Mouse (Mus musculus): ENCODE measurements at regions not wholly inside any gene's neighbourhood (a gene's known extent, or its start where the extent isn't known, plus 50 kb on each side); places are given as distances from the start of the nearest gene placed in this dataset.
A peak's percentile ranks its signal among the peaks of the same experiment; 100 is the strongest.

- H3K9me3 ChIP-seq (ENCODE audit: control insufficient read depth, low read length): no peaks in the 10 kb centered on the region
- no peak overlapping the region for H3K27ac ChIP-seq (replicated peaks; ENCODE audit: low read depth, low read length)
- 87% methylated on average over 6 of the region's 6 CpGs for WGBS
- no peak overlapping the region for H3K4me3 ChIP-seq (ENCODE audit: low read depth, low read length)
- H3K27me3 ChIP-seq (ENCODE audit: control insufficient read depth, insufficient read depth, low read length): no peaks in the 10 kb centered on the region
- H3K9ac ChIP-seq (ENCODE audit: low read length): no peak overlapping the region
- H3K4me1 ChIP-seq (ENCODE audit: control insufficient read depth, insufficient read depth, low read length): peaks cover 8% of the 10 kb centered on the region; the same call in 1 of the 2 replicates
- no peaks in the 10 kb centered on the region for H3K36me3 ChIP-seq (ENCODE audit: control insufficient read depth, insufficient read depth, low read length)
- ATAC-seq (ENCODE audit: insufficient number of reproducible peaks, low FRiP score, low TSS enrichment, low read depth) (no peak), DNase-seq (ENCODE audit: low spot score) (no peak)
- H3K4me2 ChIP-seq (ENCODE audit: low read depth, severe bottlenecking): no peak overlapping the region
Observed at GRCm38 (mm10) chr4:84184844-84185243, 490.2 kb downstream of the Bnc2 start.

DNA sequence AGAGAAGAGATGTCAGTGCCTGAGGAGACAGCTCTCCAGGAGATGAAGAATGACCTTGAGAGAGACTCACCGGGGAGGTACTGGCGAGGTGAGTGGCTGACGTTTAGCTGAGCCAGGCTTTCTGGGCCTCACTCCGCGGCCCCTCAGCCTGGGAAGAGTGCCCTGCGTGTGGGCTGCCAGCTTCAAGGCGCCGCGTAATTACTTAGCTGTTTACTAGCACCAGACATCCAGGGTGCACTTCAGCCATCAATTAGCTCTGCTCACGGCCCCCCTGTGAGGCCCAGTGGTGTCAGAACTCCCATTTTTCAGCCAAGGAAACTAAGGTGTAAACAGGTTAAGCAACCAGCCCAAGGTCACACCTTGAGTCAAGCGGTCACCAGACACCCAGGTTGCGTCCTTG is 485.8 kb downstream of the Bnc2 start:
- Histone ChIP-seq H3K27me3 (ENCODE audit: control insufficient read depth, insufficient read depth, low read length) (no peaks in the 10 kb centered on the region), H3K9ac (ENCODE audit: low read length) (no peak overlapping the region), H3K36me3 (ENCODE audit: control insufficient read depth, insufficient read depth, low read length) (no peaks in the 10 kb centered on the region), H3K4me1 (ENCODE audit: control insufficient read depth, insufficient read depth, low read length) (peaks cover 11% of the 10 kb centered on the region; the same call in 1 of the 2 replicates), H3K4me3 (ENCODE audit: low read depth, low read length) (no peak overlapping the region), H3K27ac (replicated peaks; ENCODE audit: low read depth, low read length) (no peak overlapping the region), H3K9me3 (ENCODE audit: control insufficient read depth, low read length) (no peaks in the 10 kb centered on the region), H3K4me2 (ENCODE audit: low read depth, severe bottlenecking) (no peak overlapping the region)
- WGBS: 20% methylated on average over 12 of the region's 12 CpGs
- DNase-seq (ENCODE audit: low spot score): no peak
- no peak for ATAC-seq (ENCODE audit: insufficient number of reproducible peaks, low FRiP score, low TSS enrichment, low read depth)

GRCm38 (mm10) chr4:84191303-84191702 is 483.8 kb downstream of the Bnc2 start:
- DNase-seq (ENCODE audit: low spot score) (no peak), ATAC-seq (ENCODE audit: insufficient number of reproducible peaks, low FRiP score, low TSS enrichment, low read depth) (no peak)
- H3K4me2 ChIP-seq (ENCODE audit: low read depth, severe bottlenecking): no peak overlapping the region
- no peaks in the 10 kb centered on the region for H3K27me3 ChIP-seq (ENCODE audit: control insufficient read depth, insufficient read depth, low read length)
- 89% methylated on average over 2 of the region's 2 CpGs for WGBS
- H3K9ac ChIP-seq (ENCODE audit: low read length): no peak overlapping the region
- no peaks in the 10 kb centered on the region for H3K36me3 ChIP-seq (ENCODE audit: control insufficient read depth, insufficient read depth, low read length)
- no peak overlapping the region for H3K27ac ChIP-seq (replicated peaks; ENCODE audit: low read depth, low read length)
- peaks cover 11% of the 10 kb centered on the region; the same call in 1 of the 2 replicates for H3K4me1 ChIP-seq (ENCODE audit: control insufficient read depth, insufficient read depth, low read length)
- no peak overlapping the region for H3K4me3 ChIP-seq (ENCODE audit: low read depth, low read length)
- H3K9me3 ChIP-seq (ENCODE audit: control insufficient read depth, low read length): no peaks in the 10 kb centered on the region

DNA sequence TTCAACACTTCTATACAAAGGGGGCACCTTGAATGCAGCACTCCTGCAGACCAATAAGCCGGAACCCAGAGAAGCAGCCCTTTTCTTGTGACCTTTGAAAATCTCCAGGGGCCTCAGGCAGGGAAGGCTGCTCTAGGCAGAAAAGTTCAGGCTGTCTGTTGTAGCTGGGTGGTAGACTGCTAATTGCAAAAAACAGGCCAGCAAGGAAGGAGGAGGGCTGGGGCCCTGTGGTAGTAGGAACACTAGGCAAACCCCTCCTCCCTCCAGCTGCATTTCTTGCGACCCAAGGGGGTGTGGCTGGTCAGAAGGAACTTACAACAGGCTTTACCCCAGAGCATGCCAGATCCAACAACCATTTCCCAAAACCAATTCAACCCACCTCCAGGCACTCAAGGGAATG is 482.8 kb downstream of the Bnc2 start:
- Histone ChIP-seq H3K27me3 (ENCODE audit: control insufficient read depth, insufficient read depth, low read length) (no peaks in the 10 kb centered on the region), H3K36me3 (ENCODE audit: control insufficient read depth, insufficient read depth, low read length) (no peaks in the 10 kb centered on the region), H3K27ac (replicated peaks; ENCODE audit: low read depth, low read length) (no peak overlapping the region; the same call in 1 of the 2 replicates), H3K4me2 (ENCODE audit: low read depth, severe bottlenecking) (no peak overlapping the region), H3K4me3 (ENCODE audit: low read depth, low read length) (no peak overlapping the region), H3K9me3 (ENCODE audit: control insufficient read depth, low read length) (no peaks in the 10 kb centered on the region), H3K9ac (ENCODE audit: low read length) (no peak overlapping the region), H3K4me1 (ENCODE audit: control insufficient read depth, insufficient read depth, low read length) (peaks cover 11% of the 10 kb centered on the region; the same call in 1 of the 2 replicates)
- DNase-seq (ENCODE audit: low spot score) (no peak), ATAC-seq (ENCODE audit: insufficient number of reproducible peaks, low FRiP score, low TSS enrichment, low read depth) (no peak)
- WGBS: 47% methylated on average over 2 of the region's 2 CpGs

DNA sequence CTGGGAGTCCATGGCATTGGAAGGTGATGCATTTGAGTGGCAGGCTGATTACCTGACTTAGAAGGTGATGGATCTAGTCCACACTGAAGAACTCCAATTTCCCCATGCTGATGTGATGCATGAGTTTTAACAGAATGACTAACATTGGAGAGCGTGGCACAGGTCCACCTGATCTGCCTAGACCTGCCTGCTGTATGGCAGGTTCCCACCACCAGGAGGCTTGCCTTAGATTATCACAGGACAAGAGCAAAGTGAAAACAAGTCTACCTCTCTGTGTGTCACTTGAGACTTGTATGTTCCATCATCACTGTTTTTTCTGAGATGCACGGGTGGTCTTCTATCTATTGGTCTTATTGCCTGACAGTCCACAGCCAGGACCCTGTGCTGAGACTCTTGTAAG is 478.3 kb downstream of the Bnc2 start:
- no peak overlapping the region for H3K27ac ChIP-seq (replicated peaks; ENCODE audit: low read depth, low read length)
- ATAC-seq (ENCODE audit: insufficient number of reproducible peaks, low FRiP score, low TSS enrichment, low read depth) (no peak), DNase-seq (ENCODE audit: low spot score) (no peak)
- H3K27me3 ChIP-seq (ENCODE audit: control insufficient read depth, insufficient read depth, low read length): no peaks in the 10 kb centered on the region
- H3K4me1 ChIP-seq (ENCODE audit: control insufficient read depth, insufficient read depth, low read length): peaks cover 9% of the 10 kb centered on the region; the same call in 1 of the 2 replicates
- 93% methylated on average over 2 of the region's 2 CpGs for whole genome bisulfite sequencing
- H3K36me3 ChIP-seq (ENCODE audit: control insufficient read depth, insufficient read depth, low read length): no peaks in the 10 kb centered on the region
- no peak overlapping the region for H3K9ac ChIP-seq (ENCODE audit: low read length)
- no peak overlapping the region for H3K4me2 ChIP-seq (ENCODE audit: low read depth, severe bottlenecking)
- no peaks in the 10 kb centered on the region for H3K9me3 ChIP-seq (ENCODE audit: control insufficient read depth, low read length)
- H3K4me3 ChIP-seq (ENCODE audit: low read depth, low read length): no peak overlapping the region

DNA sequence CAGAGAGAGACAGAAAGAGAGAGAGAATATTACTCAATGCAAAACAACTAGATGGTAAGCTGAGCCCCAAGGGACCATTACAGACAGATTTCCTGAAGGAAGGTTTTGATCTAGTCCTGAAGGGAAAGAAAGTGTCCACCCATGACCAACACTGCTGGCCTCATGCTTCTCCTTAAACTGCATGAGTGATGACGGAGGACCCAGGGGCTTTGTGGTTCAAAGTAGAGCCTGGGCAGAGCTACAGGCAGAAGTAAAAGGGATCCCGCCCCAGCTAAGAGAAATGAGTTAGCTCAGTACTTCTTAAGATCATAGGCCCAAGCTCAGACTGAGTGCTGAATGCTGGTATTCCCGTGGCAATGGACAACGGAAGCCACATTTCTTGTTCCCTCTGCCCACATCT is 476.9 kb downstream of the Bnc2 start:
- Histone ChIP-seq H3K27me3 (ENCODE audit: control insufficient read depth, insufficient read depth, low read length) (no peaks in the 10 kb centered on the region), H3K9me3 (ENCODE audit: control insufficient read depth, low read length) (no peaks in the 10 kb centered on the region), H3K36me3 (ENCODE audit: control insufficient read depth, insufficient read depth, low read length) (no peaks in the 10 kb centered on the region), H3K9ac (ENCODE audit: low read length) (no peak overlapping the region), H3K4me2 (ENCODE audit: low read depth, severe bottlenecking) (no peak overlapping the region), H3K4me1 (ENCODE audit: control insufficient read depth, insufficient read depth, low read length) (peaks cover 12% of the 10 kb centered on the region), H3K4me3 (ENCODE audit: low read depth, low read length) (no peak overlapping the region), H3K27ac (replicated peaks; ENCODE audit: low read depth, low read length) (no peak overlapping the region)
- DNase-seq (ENCODE audit: low spot score) (no peak), ATAC-seq (ENCODE audit: insufficient number of reproducible peaks, low FRiP score, low TSS enrichment, low read depth) (no peak)
- 86% methylated on average over 4 of the region's 4 CpGs for WGBS

GRCm38 (mm10) chr4:84199181-84199656 is 475.9 kb downstream of the Bnc2 start:
- Histone ChIP-seq H3K4me2 (ENCODE audit: low read depth, severe bottlenecking) (no peak overlapping the region), H3K9ac (ENCODE audit: low read length) (no peak overlapping the region), H3K9me3 (ENCODE audit: control insufficient read depth, low read length) (no peaks in the 10 kb centered on the region), H3K27me3 (ENCODE audit: control insufficient read depth, insufficient read depth, low read length) (no peaks in the 10 kb centered on the region), H3K4me1 (ENCODE audit: control insufficient read depth, insufficient read depth, low read length) (peaks cover 15% of the 10 kb centered on the region), H3K4me3 (ENCODE audit: low read depth, low read length) (no peak overlapping the region), H3K27ac (replicated peaks; ENCODE audit: low read depth, low read length) (no peak overlapping the region), H3K36me3 (ENCODE audit: control insufficient read depth, insufficient read depth, low read length) (no peaks in the 10 kb centered on the region)
- 50% methylated on average over 9 of the region's 9 CpGs for WGBS
- DNase-seq (ENCODE audit: low spot score) (no peak), ATAC-seq (ENCODE audit: insufficient number of reproducible peaks, low FRiP score, low TSS enrichment, low read depth) (0 out of 2 replicates have a peak, but pooled peaks have one; percentile 8)

DNA sequence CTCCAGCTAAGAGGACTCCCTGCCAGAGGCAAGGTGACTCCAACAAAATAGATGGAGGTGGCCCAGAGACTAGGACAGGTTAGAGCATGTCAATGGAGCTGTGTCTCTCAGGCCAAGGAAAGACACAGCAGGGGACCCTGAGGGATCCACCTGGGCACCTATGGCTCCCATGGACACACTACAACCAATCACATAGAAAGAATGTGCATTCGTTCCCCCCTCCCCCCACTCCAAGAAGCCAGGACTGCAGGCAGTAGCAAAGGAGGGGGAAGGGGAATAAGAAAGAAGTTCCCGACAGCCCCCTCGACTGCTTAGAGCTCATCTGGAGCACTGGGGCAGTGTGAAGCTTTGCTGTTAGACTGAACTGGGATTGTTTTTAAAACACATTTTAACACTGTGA is 474.1 kb downstream of the Bnc2 start:
- 55% methylated on average over 3 of the region's 3 CpGs for WGBS
- Histone ChIP-seq H3K27ac (replicated peaks; ENCODE audit: low read depth, low read length) (no peak overlapping the region), H3K4me1 (ENCODE audit: control insufficient read depth, insufficient read depth, low read length) (peaks cover 15% of the 10 kb centered on the region)

DNA sequence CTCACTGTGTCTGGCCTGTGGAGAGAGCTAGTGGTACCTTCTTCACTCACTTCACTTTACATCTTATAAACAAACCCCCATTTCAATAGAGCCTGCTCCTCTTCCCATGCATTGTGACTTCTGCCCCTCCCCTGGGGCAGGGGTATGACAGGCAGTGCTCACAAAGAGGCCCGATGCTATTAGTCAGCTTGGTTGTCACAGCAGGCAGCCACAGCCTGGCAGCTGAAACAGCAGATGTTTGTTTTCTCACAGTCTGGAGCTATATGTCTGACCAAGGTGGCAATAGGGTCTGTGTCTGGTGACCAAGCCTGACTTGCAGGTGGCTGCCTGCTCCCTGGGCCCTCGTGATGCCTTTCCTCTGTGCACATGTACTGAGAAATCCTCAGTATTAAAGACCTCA is 472.8 kb downstream of the Bnc2 start:
- Histone ChIP-seq H3K9ac (ENCODE audit: low read length) (no peak overlapping the region), H3K4me1 (ENCODE audit: control insufficient read depth, insufficient read depth, low read length) (peaks cover 15% of the 10 kb centered on the region), H3K36me3 (ENCODE audit: control insufficient read depth, insufficient read depth, low read length) (no peaks in the 10 kb centered on the region), H3K9me3 (ENCODE audit: control insufficient read depth, low read length) (no peaks in the 10 kb centered on the region), H3K27ac (replicated peaks; ENCODE audit: low read depth, low read length) (no peak overlapping the region), H3K27me3 (ENCODE audit: control insufficient read depth, insufficient read depth, low read length) (no peaks in the 10 kb centered on the region), H3K4me3 (ENCODE audit: low read depth, low read length) (no peak overlapping the region), H3K4me2 (ENCODE audit: low read depth, severe bottlenecking) (no peak overlapping the region)
- WGBS: 23% methylated on average over 2 of the region's 2 CpGs
- ATAC-seq (ENCODE audit: insufficient number of reproducible peaks, low FRiP score, low TSS enrichment, low read depth): no peak
- DNase-seq (ENCODE audit: low spot score): peak; percentile 43

More for the DNA sequence above, 474.1 kb downstream of the Bnc2 start:
- Histone ChIP-seq H3K36me3 (ENCODE audit: control insufficient read depth, insufficient read depth, low read length) (no peaks in the 10 kb centered on the region), H3K4me3 (ENCODE audit: low read depth, low read length) (no peak overlapping the region), H3K4me2 (ENCODE audit: low read depth, severe bottlenecking) (no peak overlapping the region), H3K9me3 (ENCODE audit: control insufficient read depth, low read length) (no peaks in the 10 kb centered on the region), H3K27me3 (ENCODE audit: control insufficient read depth, insufficient read depth, low read length) (no peaks in the 10 kb centered on the region), H3K9ac (ENCODE audit: low read length) (no peak overlapping the region)
- DNase-seq (ENCODE audit: low spot score): no peak
- ATAC-seq (ENCODE audit: insufficient number of reproducible peaks, low FRiP score, low TSS enrichment, low read depth): no peak
